Mouse (Mus musculus) urinary bladder, postnatal 14 days (tissue): ENCODE results near the gene Eif4enif1.

Experiments
- DNase-seq: peaks from one replicate; pipeline ENCODE4 v3.0.0; 2021; ENCODE audit warnings: low spot score

The Eif4enif1 gene

GRCm38 (mm10) chr11:3267133-3267532 lies 64.9 kb downstream of the Eif4enif1 start:
- no peak for DNase-seq

GRCm38 (mm10) chr11:3269241-3269640 lies 67.0 kb downstream of the Eif4enif1 start:
- DNase-seq, result no peak

- no peak for DNase-seq
These were observed 76.2 kb downstream of the Eif4enif1 start for GRCm38 (mm10) chr11:3278351-3278750.

DNA sequence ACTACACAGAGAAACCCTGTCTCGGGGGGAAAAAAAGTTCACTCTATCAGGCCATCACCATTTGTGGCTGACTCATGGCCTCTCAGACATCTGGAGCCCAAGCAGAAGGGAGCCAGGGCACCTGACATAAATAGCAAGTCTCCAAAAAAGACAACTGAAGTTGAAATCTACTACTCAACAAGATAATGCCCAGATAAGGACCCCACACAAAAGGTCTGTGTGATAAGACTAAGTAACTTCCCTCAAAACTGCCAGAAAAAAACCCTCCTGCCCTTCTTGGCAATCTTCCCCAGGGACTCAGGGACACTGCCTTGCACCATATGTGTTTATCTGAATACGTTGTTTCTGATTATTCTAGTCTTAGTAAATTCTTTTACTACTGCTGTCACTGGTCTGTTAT lies 77.5 kb downstream of the Eif4enif1 start:
- no peak for DNase-seq

DNA sequence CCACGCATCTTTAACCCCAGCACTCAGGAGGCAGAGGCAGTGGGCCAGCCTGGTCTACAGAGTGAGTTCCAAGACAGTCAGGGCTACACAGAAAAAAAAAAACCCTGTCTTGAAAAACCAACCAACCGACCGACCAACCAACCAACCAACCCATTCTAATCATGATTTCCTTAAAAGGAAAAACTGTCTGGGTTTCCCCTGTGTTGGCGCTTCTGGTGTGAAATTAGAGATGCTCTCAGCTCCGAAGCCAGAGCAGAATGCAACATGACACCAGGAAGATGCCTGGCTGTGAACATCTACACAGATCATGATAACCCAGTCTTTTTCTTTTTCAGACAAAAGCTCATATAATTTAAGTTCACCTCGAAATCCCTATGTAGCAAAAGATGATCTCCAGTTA lies 80.7 kb downstream of the Eif4enif1 start:
- no peak for DNase-seq

DNA sequence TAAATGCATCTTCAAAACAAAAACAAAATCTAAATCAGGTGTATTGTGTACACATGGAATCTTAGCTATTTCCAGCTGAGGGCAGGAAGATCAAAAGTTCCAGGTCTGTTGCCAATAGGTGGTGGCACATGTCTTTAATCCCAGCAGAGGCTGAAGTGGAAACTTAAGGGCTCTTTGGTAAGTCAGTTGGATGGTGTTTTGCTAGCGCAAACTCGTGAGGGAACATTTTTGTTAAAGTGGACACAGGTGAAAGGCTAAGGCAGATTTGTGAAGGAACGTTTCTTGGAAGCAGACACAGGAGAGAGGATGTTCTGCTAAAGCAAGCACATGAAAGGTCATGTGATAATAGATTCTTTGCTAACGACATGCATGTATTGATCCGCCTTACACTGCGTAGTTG lies 81.5 kb downstream of the Eif4enif1 start:
- DNase-seq, result no peak

DNA sequence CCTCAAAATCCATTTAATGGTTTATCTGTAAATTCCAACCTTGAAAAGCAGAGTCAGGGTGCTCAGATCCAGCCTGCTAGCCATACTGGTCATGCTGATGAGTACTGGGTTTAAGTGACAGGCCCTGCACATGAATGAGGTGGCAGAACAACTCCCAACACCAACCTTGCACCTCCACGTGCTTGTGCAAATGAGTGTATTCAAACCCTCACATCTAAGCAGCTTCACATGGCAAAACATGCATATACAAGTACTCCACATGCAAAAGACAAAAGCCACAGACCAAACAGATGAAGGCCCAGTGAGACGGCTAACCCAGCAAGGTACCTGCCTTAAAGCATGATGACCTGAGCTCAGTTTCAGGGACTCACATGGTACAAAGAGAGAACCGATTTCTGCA lies 83.7 kb downstream of the Eif4enif1 start:
- no peak for DNase-seq

DNA sequence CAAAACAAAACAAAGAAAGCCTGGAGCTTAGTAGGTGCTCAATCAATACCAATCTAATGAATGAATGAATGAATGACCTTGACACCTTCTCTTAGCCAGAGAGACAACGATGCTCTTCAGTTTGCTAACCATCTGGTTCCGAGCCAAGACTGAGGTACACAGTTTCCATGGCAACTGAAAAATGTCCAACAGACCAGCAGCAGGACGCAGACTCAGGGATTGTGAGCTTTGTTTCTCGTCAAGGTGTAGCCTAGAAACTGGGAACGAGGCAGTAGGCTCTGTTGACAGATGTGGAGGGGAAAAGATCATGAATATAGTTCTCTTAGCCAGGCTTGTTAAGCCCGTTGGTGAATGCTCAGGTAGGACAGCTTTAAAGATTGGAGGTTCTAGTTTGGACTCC lies 84.9 kb downstream of the Eif4enif1 start:
- no peak for DNase-seq

- DNase-seq, result no peak
These were observed 85.7 kb downstream of the Eif4enif1 start for GRCm38 (mm10) chr11:3287921-3288320.

- peak; percentile 63 for DNase-seq
These were observed 86.5 kb downstream of the Eif4enif1 start, which contains the start of gene Patz1 for GRCm38 (mm10) chr11:3288521-3289301. Gene Patz1 (plus strand): TSS chr11:3288874.

DNA sequence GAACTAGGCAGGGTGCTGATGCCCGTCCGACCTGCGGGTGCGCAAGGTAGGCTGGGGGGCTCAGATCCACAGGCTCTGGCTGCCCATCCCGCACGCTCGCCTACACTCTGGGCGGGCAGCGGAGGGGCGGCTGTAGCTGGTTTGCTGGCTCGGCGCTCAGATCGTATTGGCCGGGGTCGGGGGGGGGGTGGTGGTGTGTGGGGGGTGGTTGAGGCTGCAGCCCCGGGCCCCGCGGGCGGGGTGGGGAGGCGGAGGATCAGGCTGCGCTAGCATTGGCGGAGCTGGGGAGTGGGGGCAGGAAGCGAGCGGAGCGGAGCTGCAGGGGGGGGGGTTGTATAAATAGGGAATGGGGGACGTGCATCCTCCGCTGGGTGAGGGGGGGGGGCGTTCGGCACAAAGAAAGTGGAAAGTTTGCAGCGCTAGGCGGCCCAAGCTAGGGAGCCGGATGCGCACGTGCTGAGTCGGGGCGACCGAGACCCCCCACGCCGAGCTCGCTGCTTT lies 87.2 kb downstream of the Eif4enif1 start:
- DNase-seq, result peak; percentile 74

DNA sequence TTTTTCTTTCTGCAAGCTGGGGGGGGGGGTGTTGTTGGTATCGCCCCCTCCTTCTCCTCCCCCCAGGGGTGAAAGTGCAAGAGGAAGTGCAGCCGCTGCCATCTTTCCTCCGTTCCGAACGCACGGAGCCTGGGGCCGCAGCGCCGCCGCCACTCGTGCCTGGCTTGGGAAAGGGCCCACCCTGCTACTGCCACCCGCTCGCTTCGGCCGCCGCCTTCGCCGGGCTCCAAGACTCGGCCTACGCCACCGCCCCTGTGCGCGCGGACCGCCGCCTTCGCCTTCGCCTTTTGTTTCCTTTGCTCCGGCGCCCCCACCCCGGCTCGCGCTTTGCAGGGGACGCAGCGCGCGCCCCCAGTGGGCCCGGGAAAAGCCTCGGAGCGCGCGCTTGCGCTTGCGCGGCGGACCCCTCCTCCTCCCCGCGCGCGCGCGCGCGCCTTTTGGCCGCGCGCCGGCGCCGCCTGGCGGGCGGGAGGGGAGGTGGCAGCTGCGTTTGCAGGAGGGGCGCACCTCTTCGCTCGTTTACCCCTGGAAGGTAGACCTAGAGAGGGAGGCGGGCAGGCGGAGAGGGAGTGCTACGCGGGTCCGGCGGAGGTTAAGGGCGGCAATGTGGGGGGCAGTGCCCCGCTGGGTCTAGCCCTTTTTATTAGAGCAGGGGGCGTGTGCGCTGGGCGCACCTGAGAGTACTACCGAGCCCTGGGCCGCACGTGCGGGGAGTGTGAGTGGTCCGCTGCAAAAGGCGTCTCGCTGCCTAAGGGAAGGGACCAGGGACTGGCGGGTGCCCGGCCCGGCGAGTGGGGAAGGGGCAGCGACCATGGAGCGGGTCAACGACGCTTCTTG lies 87.8 kb downstream of the Eif4enif1 start:
- DNase-seq, result peak; percentile 76

GRCm38 (mm10) chr11:3290640-3291310 lies 88.6 kb downstream of the Eif4enif1 start:
- DNase-seq, result peak; percentile 51

- DNase-seq, result no peak
These were observed 89.3 kb downstream of the Eif4enif1 start for GRCm38 (mm10) chr11:3291311-3292061.

- peak; percentile 70 for DNase-seq
These were observed 89.8 kb downstream of the Eif4enif1 start for GRCm38 (mm10) chr11:3292062-3292421.

GRCm38 (mm10) chr11:3292711-3293249 lies 90.6 kb downstream of the Eif4enif1 start:
- DNase-seq, result peak; percentile 81

GRCm38 (mm10) chr11:3293361-3293760 lies 91.2 kb downstream of the Eif4enif1 start:
- no peak for DNase-seq
